Mouse (Mus musculus): Measurements from ENCODE around the gene Pdia5. TPM values are rescaled to one million over a fixed set of nuclear protein-coding genes. Genes with fewer than 3 reads are reported as not detected.

Pdia5 gene
- polyA plus RNA-seq, 1 experiment from 2014 or later = 46.7 TPM

- Histone ChIP-seq H3K4me1 (replicated peaks) (peaks cover 28% of the 10 kb centered on the region), H3K27me3 (peaks cover under 1% of the 10 kb centered on the region; the same call in 1 of the 2 replicates), H3K4me2 (no peak overlapping the region), H3K9ac (no peak overlapping the region), H3K27ac (no peak overlapping the region), H3K4me3 (replicated peaks) (no peak overlapping the region), H3K9me3 (replicated peaks) (no peaks in the 10 kb centered on the region), H3K36me3 (0 out of 2 replicates have a peak, but pooled peaks cover 9% of the 10 kb centered on the region)
- 52% methylated on average over 4 of the region's 4 CpGs for WGBS (ENCODE audit: insufficient replicate concordance)
- no peak for DNase-seq
- no peak for ATAC-seq (ENCODE audit: low read depth)
These were observed 6.6 kb downstream of the Pdia5 start for GRCm38 (mm10) chr16:35484105-35484504.

- Histone ChIP-seq H3K9ac (no peak overlapping the region), H3K27me3 (no peaks in the 10 kb centered on the region), H3K36me3 (0 out of 2 replicates have a peak, but pooled peaks cover 9% of the 10 kb centered on the region), H3K9me3 (replicated peaks) (no peaks in the 10 kb centered on the region), H3K4me1 (replicated peaks) (peaks cover 3% of the 10 kb centered on the region; the same call in 1 of the 2 replicates), H3K27ac (no peak overlapping the region), H3K4me3 (replicated peaks) (no peak overlapping the region), H3K4me2 (no peak overlapping the region)
- ATAC-seq (ENCODE audit: low read depth) = no peak
- no peak for DNase-seq
- 71% methylated on average over 6 of the region's 6 CpGs for WGBS (ENCODE audit: insufficient replicate concordance)
These were observed 11.4 kb downstream of the Pdia5 start for GRCm38 (mm10) chr16:35479301-35479700.

GRCm38 (mm10) chr16:35477273-35477672 lies 13.4 kb downstream of the Pdia5 start:
- no peaks in the 10 kb centered on the region for H3K27me3 ChIP-seq
- H3K27ac ChIP-seq = no peak overlapping the region
- ATAC-seq (ENCODE audit: low read depth) (no peak), DNase-seq (no peak)
- no peak overlapping the region for H3K4me2 ChIP-seq
- no peak overlapping the region for H3K9ac ChIP-seq
- H3K36me3 ChIP-seq = 0 out of 2 replicates have a peak, but pooled peaks cover 6% of the 10 kb centered on the region
- H3K4me1 ChIP-seq (replicated peaks) = no peaks in the 10 kb centered on the region
- WGBS (ENCODE audit: insufficient replicate concordance) = 48% methylated on average over 1 of the region's 1 CpGs
- H3K9me3 ChIP-seq (replicated peaks) = no peaks in the 10 kb centered on the region
- H3K4me3 ChIP-seq (replicated peaks) = no peak overlapping the region

- WGBS (ENCODE audit: insufficient replicate concordance) = 78% methylated on average over 14 of the region's 14 CpGs
- Histone ChIP-seq H3K4me2 (no peak overlapping the region), H3K36me3 (no peaks in the 10 kb centered on the region), H3K4me3 (replicated peaks) (no peak overlapping the region), H3K9ac (no peak overlapping the region), H3K27ac (no peak overlapping the region), H3K9me3 (replicated peaks) (no peaks in the 10 kb centered on the region), H3K27me3 (no peaks in the 10 kb centered on the region), H3K4me1 (replicated peaks) (no peaks in the 10 kb centered on the region; the same call in 1 of the 2 replicates)
- ATAC-seq (ENCODE audit: low read depth) (no peak), DNase-seq (no peak)
These were observed 18.0 kb downstream of the Pdia5 start for GRCm38 (mm10) chr16:35472569-35473275.

GRCm38 (mm10) chr16:35471841-35472568 lies 18.7 kb downstream of the Pdia5 start:
- Histone ChIP-seq H3K4me3 (replicated peaks) (no peak overlapping the region), H3K9me3 (replicated peaks) (no peaks in the 10 kb centered on the region), H3K36me3 (no peaks in the 10 kb centered on the region), H3K27ac (no peak overlapping the region), H3K4me1 (replicated peaks) (no peaks in the 10 kb centered on the region; the same call in 1 of the 2 replicates), H3K4me2 (no peak overlapping the region), H3K27me3 (no peaks in the 10 kb centered on the region), H3K9ac (no peak overlapping the region)
- WGBS (ENCODE audit: insufficient replicate concordance) = 79% methylated on average over 17 of the region's 17 CpGs
- DNase-seq (no peak), ATAC-seq (ENCODE audit: low read depth) (no peak)

- ATAC-seq (ENCODE audit: low read depth) = no peak
These were observed 19.7 kb downstream of the Pdia5 start for GRCm38 (mm10) chr16:35470983-35471382.

GRCm38 (mm10) chr16:35470096-35470495 lies 20.6 kb downstream of the Pdia5 start:
- 73% methylated on average over 8 of the region's 8 CpGs for WGBS (ENCODE audit: insufficient replicate concordance)
- H3K4me2 ChIP-seq = no peak overlapping the region
- H3K9ac ChIP-seq = no peak overlapping the region
- H3K36me3 ChIP-seq = 0 out of 2 replicates have a peak, but pooled peaks cover 4% of the 10 kb centered on the region
- DNase-seq = no peak
- no peak overlapping the region for H3K4me3 ChIP-seq (replicated peaks)
- no peaks in the 10 kb centered on the region for H3K9me3 ChIP-seq (replicated peaks)
- no peak for ATAC-seq (ENCODE audit: low read depth)
- no peaks in the 10 kb centered on the region for H3K27me3 ChIP-seq
- no peak overlapping the region for H3K27ac ChIP-seq
- H3K4me1 ChIP-seq (replicated peaks) = no peaks in the 10 kb centered on the region; the same call in 1 of the 2 replicates

More at GRCm38 (mm10) chr16:35470983-35471382, 19.7 kb downstream of the Pdia5 start:
- no peak overlapping the region for H3K4me3 ChIP-seq (replicated peaks)
- H3K36me3 ChIP-seq = no peaks in the 10 kb centered on the region
- H3K9me3 ChIP-seq (replicated peaks) = no peaks in the 10 kb centered on the region
- no peak overlapping the region for H3K9ac ChIP-seq
- no peak overlapping the region for H3K27ac ChIP-seq
- no peaks in the 10 kb centered on the region for H3K27me3 ChIP-seq
- no peak for DNase-seq
- WGBS (ENCODE audit: insufficient replicate concordance) = 73% methylated on average over 8 of the region's 8 CpGs
- H3K4me1 ChIP-seq (replicated peaks) = no peaks in the 10 kb centered on the region; the same call in 1 of the 2 replicates
- no peak overlapping the region for H3K4me2 ChIP-seq

GRCm38 (mm10) chr16:35469016-35469415 lies 21.7 kb downstream of the Pdia5 start:
- H3K9ac ChIP-seq = no peak overlapping the region
- DNase-seq = no peak

GRCm38 (mm10) chr16:35467044-35467443 lies 23.6 kb downstream of the Pdia5 start:
- no peaks in the 10 kb centered on the region for H3K9me3 ChIP-seq (replicated peaks)
- WGBS (ENCODE audit: insufficient replicate concordance) = 66% methylated on average over 2 of the region's 2 CpGs
- no peaks in the 10 kb centered on the region for H3K27me3 ChIP-seq
- no peak overlapping the region for H3K4me3 ChIP-seq (replicated peaks)
- DNase-seq (no peak), ATAC-seq (ENCODE audit: low read depth) (no peak)
- H3K27ac ChIP-seq = no peak overlapping the region
- H3K9ac ChIP-seq = no peak overlapping the region
- peaks cover 14% of the 10 kb centered on the region for H3K36me3 ChIP-seq
- no peak overlapping the region for H3K4me2 ChIP-seq
- no peaks in the 10 kb centered on the region; the same call in 1 of the 2 replicates for H3K4me1 ChIP-seq (replicated peaks)

More at GRCm38 (mm10) chr16:35469016-35469415, 21.7 kb downstream of the Pdia5 start:
- no peaks in the 10 kb centered on the region for H3K27me3 ChIP-seq
- no peak for ATAC-seq (ENCODE audit: low read depth)
- H3K27ac ChIP-seq = no peak overlapping the region
- no peak overlapping the region for H3K4me3 ChIP-seq (replicated peaks)
- H3K9me3 ChIP-seq (replicated peaks) = no peaks in the 10 kb centered on the region
- peaks cover 12% of the 10 kb centered on the region; the same call in 1 of the 2 replicates for H3K36me3 ChIP-seq
- H3K4me2 ChIP-seq = no peak overlapping the region
- 67% methylated on average over 6 of the region's 6 CpGs for WGBS (ENCODE audit: insufficient replicate concordance)
- no peaks in the 10 kb centered on the region; the same call in 1 of the 2 replicates for H3K4me1 ChIP-seq (replicated peaks)

GRCm38 (mm10) chr16:35465808-35466351 lies 24.8 kb downstream of the Pdia5 start:
- no peak for DNase-seq
- Histone ChIP-seq H3K27ac (no peak overlapping the region), H3K4me2 (no peak overlapping the region), H3K36me3 (peaks cover 17% of the 10 kb centered on the region), H3K4me1 (replicated peaks) (no peaks in the 10 kb centered on the region; the same call in 1 of the 2 replicates), H3K27me3 (no peaks in the 10 kb centered on the region), H3K9ac (no peak overlapping the region), H3K4me3 (replicated peaks) (no peak overlapping the region), H3K9me3 (replicated peaks) (no peaks in the 10 kb centered on the region)
- ATAC-seq (ENCODE audit: low read depth) = no peak
- 64% methylated on average over 4 of the region's 4 CpGs for WGBS (ENCODE audit: insufficient replicate concordance)

- no peak overlapping the region for H3K9ac ChIP-seq
- H3K36me3 ChIP-seq = peaks cover 17% of the 10 kb centered on the region
- no peak overlapping the region for H3K27ac ChIP-seq
- no peaks in the 10 kb centered on the region for H3K9me3 ChIP-seq (replicated peaks)
- no peaks in the 10 kb centered on the region for H3K4me1 ChIP-seq (replicated peaks)
- H3K4me2 ChIP-seq = no peak overlapping the region
- no peaks in the 10 kb centered on the region for H3K27me3 ChIP-seq
- 77% methylated on average over 12 of the region's 12 CpGs for WGBS (ENCODE audit: insufficient replicate concordance)
- DNase-seq = no peak
- H3K4me3 ChIP-seq (replicated peaks) = no peak overlapping the region
- no peak for ATAC-seq (ENCODE audit: low read depth)
These were observed 25.9 kb downstream of the Pdia5 start for GRCm38 (mm10) chr16:35464686-35465308.
